Mouse (Mus musculus): ENCODE measurements at regions not wholly inside any gene's neighbourhood (a gene's known extent, or its start where the extent isn't known, plus 50 kb on each side); places are given as distances from the start of the nearest gene placed in this dataset. TPM values are rescaled to one million over a fixed set of nuclear protein-coding genes. Genes with fewer than 3 reads are reported as not detected.
"Not testable (repeated sequence)": the region's sequence is repeated elsewhere in the genome, so short reads cannot be mapped to it uniquely, and the experiment has no call there.

GRCm38 (mm10) chr3:6427905-6428304 lies 192.3 kb downstream of the 1700008P02Rik start:
- no peaks in the 10 kb centered on the region for H3K4me1 ChIP-seq
- H3K36me3 ChIP-seq: no peaks in the 10 kb centered on the region
- peak overlapping the region; percentile 28; the same call in 1 of the 2 replicates for H3K27ac ChIP-seq
- ATAC-seq (ENCODE audit: low FRiP score, low read depth): peak; percentile 79
- no peak overlapping the region for H3K9ac ChIP-seq
- H3K9me3 ChIP-seq: no peaks in the 10 kb centered on the region
- 33% methylated on average over 1 of the region's 1 CpGs for WGBS
- H3K4me2 ChIP-seq (replicated peaks): no peak overlapping the region
- no peaks in the 10 kb centered on the region for H3K27me3 ChIP-seq
- H3K4me3 ChIP-seq: no peak overlapping the region

- Histone ChIP-seq H3K9ac (no peak overlapping the region), H3K27me3 (no peaks in the 10 kb centered on the region), H3K4me1 (no peaks in the 10 kb centered on the region), H3K9me3 (no peaks in the 10 kb centered on the region), H3K27ac (no peak overlapping the region), H3K4me3 (no peak overlapping the region), H3K36me3 (no peaks in the 10 kb centered on the region), H3K4me2 (replicated peaks) (no peak overlapping the region)
- no peak for ATAC-seq (ENCODE audit: low FRiP score, low read depth)
These were observed 219.4 kb downstream of the 1700008P02Rik start for GRCm38 (mm10) chr3:6400871-6401270.

GRCm38 (mm10) chr3:6385669-6386068 lies 234.6 kb downstream of the 1700008P02Rik start:
- H3K36me3 ChIP-seq: no peaks in the 10 kb centered on the region
- no peak; the same call in 1 of the 2 replicates for ATAC-seq (ENCODE audit: low FRiP score, low read depth)
- H3K27ac ChIP-seq: no peak overlapping the region
- H3K9me3 ChIP-seq: no peaks in the 10 kb centered on the region
- peaks cover 16% of the 10 kb centered on the region for H3K4me1 ChIP-seq
- no peak overlapping the region for H3K4me2 ChIP-seq (replicated peaks)
- H3K4me3 ChIP-seq: no peak overlapping the region
- H3K9ac ChIP-seq: no peak overlapping the region
- H3K27me3 ChIP-seq: no peaks in the 10 kb centered on the region

- H3K4me3 ChIP-seq: no peak overlapping the region
- no peaks in the 10 kb centered on the region for H3K36me3 ChIP-seq
- no peak overlapping the region; the same call in 1 of the 2 replicates for H3K4me2 ChIP-seq (replicated peaks)
- no peak for ATAC-seq (ENCODE audit: low FRiP score, low read depth)
- 0 out of 2 replicates have a peak, but pooled peaks cover 4% of the 10 kb centered on the region for H3K9me3 ChIP-seq
- H3K4me1 ChIP-seq: peaks cover 16% of the 10 kb centered on the region
- H3K27ac ChIP-seq: no peak overlapping the region; the same call in 1 of the 2 replicates
- H3K9ac ChIP-seq: no peak overlapping the region
- no peaks in the 10 kb centered on the region for H3K27me3 ChIP-seq
These were observed 237.3 kb downstream of the 1700008P02Rik start for GRCm38 (mm10) chr3:6382896-6383295.

GRCm38 (mm10) chr3:6382296-6382695 lies 237.9 kb downstream of the 1700008P02Rik start:
- WGBS: 6% methylated on average over 1 of the region's 1 CpGs
- no peak overlapping the region for H3K27ac ChIP-seq

GRCm38 (mm10) chr3:6381732-6382131 lies 238.5 kb downstream of the 1700008P02Rik start:
- Histone ChIP-seq H3K27ac (no peak overlapping the region), H3K27me3 (no peaks in the 10 kb centered on the region), H3K9me3 (0 out of 2 replicates have a peak, but pooled peaks cover 4% of the 10 kb centered on the region), H3K4me3 (no peak overlapping the region), H3K4me1 (peaks cover 16% of the 10 kb centered on the region), H3K36me3 (no peaks in the 10 kb centered on the region), H3K4me2 (replicated peaks) (no peak overlapping the region), H3K9ac (no peak overlapping the region)
- peak; percentile 59; the same call in 1 of the 2 replicates for ATAC-seq (ENCODE audit: low FRiP score, low read depth)
- 9% methylated on average over 5 of the region's 5 CpGs for WGBS

More at GRCm38 (mm10) chr3:6382296-6382695, 237.9 kb downstream of the 1700008P02Rik start:
- Histone ChIP-seq H3K36me3 (no peaks in the 10 kb centered on the region), H3K27me3 (no peaks in the 10 kb centered on the region), H3K9me3 (0 out of 2 replicates have a peak, but pooled peaks cover 4% of the 10 kb centered on the region), H3K4me3 (no peak overlapping the region), H3K4me1 (peaks cover 16% of the 10 kb centered on the region), H3K9ac (no peak overlapping the region), H3K4me2 (replicated peaks) (no peak overlapping the region)
- ATAC-seq (ENCODE audit: low FRiP score, low read depth): no peak

GRCm38 (mm10) chr3:6339001-6339400 lies 281.2 kb downstream of the 1700008P02Rik start:
- H3K4me3 ChIP-seq; H3K27ac ChIP-seq; H3K9me3 ChIP-seq; H3K4me1 ChIP-seq; H3K9ac ChIP-seq; H3K36me3 ChIP-seq; ATAC-seq (ENCODE audit: low FRiP score, low read depth); H3K4me2 ChIP-seq (replicated peaks); H3K27me3 ChIP-seq: not testable (repeated sequence)
- no CpG with 5 or more reads among the region's 21 CpGs for WGBS

- Histone ChIP-seq H3K27me3 (no peaks in the 10 kb centered on the region), H3K4me3 (no peak overlapping the region), H3K4me2 (replicated peaks) (peak overlapping the region; percentile 12; the same call in 1 of the 2 replicates), H3K4me1 (peaks cover 12% of the 10 kb centered on the region), H3K9ac (no peak overlapping the region), H3K27ac (peak overlapping the region; percentile 22; the same call in 1 of the 2 replicates), H3K9me3 (peaks cover 3% of the 10 kb centered on the region; the same call in 1 of the 2 replicates), H3K36me3 (no peaks in the 10 kb centered on the region)
- 7% methylated on average over 6 of the region's 6 CpGs for WGBS
- no peak for ATAC-seq (ENCODE audit: low FRiP score, low read depth)
These were observed 299.3 kb downstream of the 1700008P02Rik start for GRCm38 (mm10) chr3:6320818-6321504.

- no peak for ATAC-seq (ENCODE audit: low FRiP score, low read depth)
- Histone ChIP-seq H3K27me3 (no peaks in the 10 kb centered on the region), H3K9me3 (no peaks in the 10 kb centered on the region), H3K9ac (no peak overlapping the region), H3K36me3 (no peaks in the 10 kb centered on the region), H3K4me3 (no peak overlapping the region), H3K27ac (no peak overlapping the region), H3K4me1 (no peaks in the 10 kb centered on the region), H3K4me2 (replicated peaks) (no peak overlapping the region)
These were observed 330.7 kb downstream of the 1700008P02Rik start for GRCm38 (mm10) chr3:6289500-6289899.

GRCm38 (mm10) chr3:6280636-6281035 lies 339.6 kb downstream of the 1700008P02Rik start:
- Histone ChIP-seq H3K36me3 (no peaks in the 10 kb centered on the region), H3K4me1 (no peaks in the 10 kb centered on the region)
- no peak for ATAC-seq (ENCODE audit: low FRiP score, low read depth)

More at GRCm38 (mm10) chr3:6280636-6281035, 339.6 kb downstream of the 1700008P02Rik start:
- Histone ChIP-seq H3K27ac (no peak overlapping the region), H3K4me2 (replicated peaks) (no peak overlapping the region), H3K4me3 (no peak overlapping the region), H3K27me3 (no peaks in the 10 kb centered on the region), H3K9me3 (no peaks in the 10 kb centered on the region), H3K9ac (no peak overlapping the region)

Small RNA genes in the stretch of these regions (microRNA-seq; reads per million reads assigned to microRNA genes)
- gene Gm23147: not detected
